Mouse (Mus musculus) hindbrain, embryonic 12.5 days (tissue): ENCODE data around the gene Hmga2. TPM values are rescaled to one million over a fixed set of nuclear protein-coding genes. Genes with fewer than 3 reads are reported as not detected.

Experiments used
- ATAC-seq: fragments of 200-750 bp; cut with Nextera tagmentation; 2 replicates; pipeline ENCODE4 v1.8.0; 2017; ENCODE audit warnings: moderate TSS enrichment; ENCODE audit not compliant: low FRiP score
- H3K27ac ChIP-seq: fragments of 300-500 bp; sonication (generic); 2 replicates; pipeline ENCODE4 v1.5.1; 2016; ENCODE audit warnings: mild to moderate bottlenecking
- H3K27me3 ChIP-seq: fragments of 300-500 bp; sonication (generic); 2 replicates; pipeline ENCODE4 v1.6.1; 2016; ENCODE audit warnings: mild to moderate bottlenecking
- H3K36me3 ChIP-seq: fragments of 300-500 bp; sonication (generic); 2 replicates; pipeline ENCODE4 v1.6.1; 2016; ENCODE audit warnings: mild to moderate bottlenecking
- H3K4me1 ChIP-seq: fragments of 300-500 bp; sonication (generic); 2 replicates; pipeline ENCODE4 v1.6.1; 2016
- H3K4me2 ChIP-seq: fragments of 300-500 bp; sonication (generic); replicated peaks from 2 replicates; pipeline ENCODE4 v1.6.1; 2016; ENCODE audit warnings: mild to moderate bottlenecking
- H3K4me3 ChIP-seq: fragments of 300-500 bp; sonication (generic); 2 replicates; pipeline ENCODE4 v1.5.1; 2016; ENCODE audit warnings: mild to moderate bottlenecking
- H3K9ac ChIP-seq: fragments of 300-500 bp; sonication (generic); 2 replicates; pipeline ENCODE4 v1.6.1; 2016; ENCODE audit warnings: mild to moderate bottlenecking, moderate library complexity
- H3K9me3 ChIP-seq: fragments of 300-500 bp; sonication (generic); replicated peaks from 2 replicates; pipeline ENCODE4 v1.6.1; 2016; ENCODE audit warnings: mild to moderate bottlenecking
- WGBS: fragments of 180-500 bp; shearing (Covaris S2); methylation state at CpG from one replicate; pipeline ENCODE4 v1.1.7; 2016; 5-methylcytosine and 5-hydroxymethylcytosine counted together
- polyA plus RNA-seq: library from polyadenylated mRNA; unstranded; fragments of >200 nt; fragmentation: Nextera tagmentation; extraction: Ambion mirVana; gene quantifications from 2 replicates; pipeline ENCODE4 v1.2.1, GENCODE M21; 2016

Hmga2 gene
- polyA plus RNA-seq, 1 experiment from 2014 or later, result 26.5 TPM

DNA sequence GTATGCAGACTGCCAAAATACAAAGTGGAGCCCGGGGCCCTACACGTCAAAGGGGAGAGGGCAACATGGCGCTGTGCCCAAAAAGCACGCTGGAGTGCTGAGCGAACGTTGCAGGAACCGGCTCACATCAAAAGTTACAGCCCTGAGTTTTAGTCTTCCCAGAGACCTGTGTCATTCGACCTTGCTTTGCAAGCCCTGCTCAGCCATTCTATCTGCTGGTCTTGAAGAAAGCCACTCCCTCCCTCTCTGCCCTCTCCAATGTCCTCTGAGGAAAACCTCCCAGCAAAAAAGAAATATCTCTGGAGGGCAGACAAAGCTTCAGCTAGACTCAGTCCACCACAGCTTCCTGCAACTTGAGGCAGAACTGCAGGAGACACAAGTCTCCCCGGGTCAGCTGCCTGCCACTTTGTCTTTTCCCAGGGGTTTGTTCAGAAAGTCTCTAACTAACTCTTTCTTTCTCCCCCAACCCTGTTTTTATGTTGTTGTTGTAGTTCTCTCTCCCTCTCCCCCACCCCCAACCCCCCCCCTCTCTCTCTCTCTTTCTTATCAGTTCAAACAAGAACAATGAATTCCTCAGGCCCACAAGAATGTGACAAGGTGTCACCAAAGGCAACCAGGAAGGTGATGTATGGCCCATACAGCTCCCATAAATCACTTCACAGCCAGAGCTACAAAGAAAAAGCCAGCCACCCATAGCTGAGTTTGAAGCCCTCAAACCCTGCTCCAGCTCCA lies 43.4 kb downstream of the Hmga2 start:
- 0 out of 2 replicates have a peak overlapping the region, but pooled peaks have one; percentile 23 for H3K9ac ChIP-seq
- H3K4me2 ChIP-seq, result no peak overlapping the region
- H3K9me3 ChIP-seq, result no peaks in the 10 kb centered on the region
- WGBS, result 38% methylated on average over 9 of the region's 9 CpGs
- H3K36me3 ChIP-seq, result no peaks in the 10 kb centered on the region
- ATAC-seq, result no peak
- H3K27me3 ChIP-seq, result no peaks in the 10 kb centered on the region
- peaks cover 33% of the 10 kb centered on the region for H3K4me1 ChIP-seq
- H3K4me3 ChIP-seq, result no peak overlapping the region
- peak overlapping the region; percentile 35; the same call in 1 of the 2 replicates for H3K27ac ChIP-seq

DNA sequence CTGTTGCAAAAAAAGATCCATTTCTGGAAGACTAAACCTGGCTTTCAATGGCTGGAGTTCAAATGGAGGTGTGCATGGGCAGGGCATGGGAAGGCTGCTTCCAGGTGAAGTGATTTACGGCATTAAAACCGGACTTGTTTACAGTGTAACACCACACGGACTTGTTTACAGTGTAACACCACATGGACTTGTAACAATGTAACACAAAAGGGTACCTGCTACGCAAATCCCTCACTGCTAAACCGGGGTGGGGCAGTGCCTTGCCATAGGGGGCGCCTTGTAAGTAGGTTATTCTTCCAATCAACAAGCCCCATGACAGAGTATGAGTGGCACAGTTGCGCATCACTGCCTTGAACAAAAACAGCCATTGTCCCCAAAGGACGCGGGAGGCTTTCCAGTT lies 44.2 kb downstream of the Hmga2 start:
- WGBS, result 66% methylated on average over 9 of the region's 9 CpGs
- ATAC-seq, result no peak
- Histone ChIP-seq H3K4me2 (no peak overlapping the region), H3K9ac (no peak overlapping the region), H3K4me3 (no peak overlapping the region), H3K36me3 (no peaks in the 10 kb centered on the region), H3K27ac (0 out of 2 replicates have a peak overlapping the region, but pooled peaks have one; percentile 23), H3K27me3 (no peaks in the 10 kb centered on the region), H3K4me1 (peaks cover 38% of the 10 kb centered on the region), H3K9me3 (no peaks in the 10 kb centered on the region)

- peaks cover 43% of the 10 kb centered on the region for H3K4me1 ChIP-seq
Observed at GRCm38 (mm10) chr10:120431435-120431834, 44.8 kb downstream of the Hmga2 start.

DNA sequence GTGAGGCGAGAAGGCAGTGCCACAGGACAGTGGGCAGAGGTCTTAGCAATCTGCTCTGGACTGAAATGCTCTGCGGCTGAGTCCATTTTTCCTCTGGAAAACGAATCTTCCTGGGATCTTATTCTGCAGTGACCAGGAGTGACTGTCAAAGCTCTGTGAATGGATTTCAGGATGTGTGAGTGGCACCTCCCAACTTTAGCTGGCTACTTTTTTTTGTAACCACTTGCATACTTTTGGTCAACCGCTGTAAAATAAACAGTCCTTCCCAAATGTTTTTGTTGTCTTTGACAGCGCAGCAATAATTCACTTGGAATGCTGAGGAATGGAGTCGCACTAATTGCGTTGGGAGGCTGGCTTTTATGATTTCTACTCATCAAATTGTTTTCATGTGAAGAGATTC lies 45.8 kb downstream of the Hmga2 start:
- 68% methylated on average over 7 of the region's 7 CpGs for WGBS
- H3K4me1 ChIP-seq, result peaks cover 50% of the 10 kb centered on the region
- no peak overlapping the region for H3K27ac ChIP-seq
- no peak overlapping the region for H3K4me3 ChIP-seq
- no peak overlapping the region for H3K9ac ChIP-seq
- H3K27me3 ChIP-seq, result no peaks in the 10 kb centered on the region
- no peak for ATAC-seq
- no peaks in the 10 kb centered on the region for H3K36me3 ChIP-seq
- H3K9me3 ChIP-seq, result no peaks in the 10 kb centered on the region
- no peak overlapping the region for H3K4me2 ChIP-seq

More at GRCm38 (mm10) chr10:120431435-120431834, 44.8 kb downstream of the Hmga2 start:
- Histone ChIP-seq H3K4me2 (no peak overlapping the region), H3K9ac (no peak overlapping the region), H3K9me3 (no peaks in the 10 kb centered on the region), H3K27me3 (no peaks in the 10 kb centered on the region), H3K27ac (no peak overlapping the region), H3K36me3 (no peaks in the 10 kb centered on the region), H3K4me3 (no peak overlapping the region)
- WGBS, result 71% methylated on average over 2 of the region's 2 CpGs
- no peak for ATAC-seq

DNA sequence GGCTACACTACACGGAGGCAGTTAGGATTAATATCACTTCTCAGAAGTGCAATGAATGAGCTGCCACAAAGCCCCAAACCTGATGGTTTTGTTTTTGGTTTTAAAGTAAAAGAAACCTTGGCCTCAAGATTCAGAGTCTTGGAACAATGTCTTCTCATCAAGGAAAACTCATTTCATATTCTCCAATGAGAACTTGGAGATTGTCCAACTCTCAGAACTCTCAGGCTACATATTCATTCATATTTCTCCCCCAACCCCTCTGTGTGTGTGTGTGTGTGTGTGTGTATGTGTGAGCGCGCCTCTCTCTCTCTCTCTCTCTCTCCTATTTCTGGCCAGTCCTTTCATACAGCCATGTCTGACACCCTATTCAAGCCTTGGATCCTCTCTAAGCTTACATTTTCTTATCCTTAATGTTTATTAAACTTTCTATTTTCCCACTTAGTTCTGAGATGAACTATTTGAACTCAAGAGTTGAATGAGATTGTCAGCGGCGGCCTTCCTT lies 46.5 kb downstream of the Hmga2 start:
- H3K27me3 ChIP-seq, result no peaks in the 10 kb centered on the region
- H3K4me1 ChIP-seq, result peaks cover 50% of the 10 kb centered on the region
- no peaks in the 10 kb centered on the region for H3K9me3 ChIP-seq
- no peak for ATAC-seq
- H3K4me3 ChIP-seq, result no peak overlapping the region
- H3K9ac ChIP-seq, result no peak overlapping the region
- H3K27ac ChIP-seq, result no peak overlapping the region
- WGBS, result 78% methylated on average over 5 of the region's 5 CpGs
- H3K4me2 ChIP-seq, result no peak overlapping the region
- no peaks in the 10 kb centered on the region for H3K36me3 ChIP-seq

DNA sequence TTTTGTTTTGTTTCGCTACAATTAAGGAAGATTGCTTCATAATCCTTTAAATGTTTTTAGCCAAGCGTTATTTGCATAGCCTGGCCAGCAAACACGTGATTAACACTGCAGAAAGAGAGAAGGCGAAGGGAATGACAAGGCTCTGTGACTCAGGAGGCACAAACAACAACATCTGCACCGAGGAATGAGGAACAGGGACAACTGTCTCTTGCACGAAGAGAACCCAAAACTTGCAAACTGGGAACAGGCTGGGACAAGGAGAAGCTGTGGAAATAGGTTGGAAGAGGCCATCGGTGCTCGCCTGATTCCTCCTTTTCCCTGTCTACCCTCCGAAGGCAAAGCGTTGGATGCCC lies 47.1 kb downstream of the Hmga2 start:
- Histone ChIP-seq H3K27me3 (no peaks in the 10 kb centered on the region), H3K27ac (0 out of 2 replicates have a peak overlapping the region, but pooled peaks have one; percentile 2)
- ATAC-seq, result no peak

DNA sequence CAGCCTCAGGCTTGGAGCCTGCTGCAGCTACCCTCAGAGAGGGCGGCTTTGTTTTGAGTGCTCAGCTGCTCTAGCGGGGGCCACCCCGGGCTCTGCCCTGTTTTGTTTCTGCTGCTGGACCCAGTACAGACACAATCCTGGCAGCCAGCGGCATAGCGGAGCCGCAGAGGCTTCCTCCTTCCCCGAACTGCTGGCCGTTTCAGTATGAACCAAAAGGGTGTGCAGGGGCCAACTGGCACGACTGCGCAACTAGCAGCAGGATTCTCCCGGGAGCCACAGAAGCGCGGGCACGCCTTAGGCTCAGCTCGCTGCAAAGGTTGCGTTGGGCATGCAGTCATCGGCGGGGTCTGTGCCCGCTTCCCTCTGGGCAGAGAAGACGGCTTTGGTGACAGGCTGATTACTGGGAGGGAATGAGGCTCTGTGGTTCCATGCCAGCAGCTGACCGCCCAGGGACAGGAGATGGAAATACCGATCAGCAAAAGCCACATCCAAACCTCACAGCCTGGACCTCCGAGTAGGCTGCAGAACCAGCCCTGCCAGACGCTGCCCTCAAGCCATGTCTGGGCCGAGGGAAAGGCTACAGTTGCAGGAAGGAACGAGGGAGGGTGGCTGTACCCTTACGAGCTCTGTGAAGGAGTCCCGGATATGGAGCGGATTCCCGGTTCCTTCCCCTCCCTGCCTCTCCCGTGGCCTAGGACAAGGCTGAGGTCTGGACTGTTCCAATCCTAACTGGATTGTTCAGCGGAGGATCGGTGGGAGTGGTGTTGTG lies 47.7 kb downstream of the Hmga2 start:
- WGBS, result 72% methylated on average over 33 of the region's 33 CpGs
- H3K9ac ChIP-seq, result no peak overlapping the region
- no peak overlapping the region for H3K4me3 ChIP-seq
- no peaks in the 10 kb centered on the region for H3K27me3 ChIP-seq
- H3K27ac ChIP-seq, result 0 out of 2 replicates have a peak overlapping the region, but pooled peaks have one; percentile 2
- H3K4me1 ChIP-seq, result peaks cover 50% of the 10 kb centered on the region
- no peak overlapping the region; the same call in 1 of the 2 replicates for H3K4me2 ChIP-seq
- ATAC-seq, result no peak; the same call in 1 of the 2 replicates
- no peaks in the 10 kb centered on the region for H3K36me3 ChIP-seq
- no peaks in the 10 kb centered on the region for H3K9me3 ChIP-seq

More for the DNA sequence above, 47.1 kb downstream of the Hmga2 start:
- no peaks in the 10 kb centered on the region for H3K9me3 ChIP-seq
- H3K36me3 ChIP-seq, result no peaks in the 10 kb centered on the region
- 76% methylated on average over 10 of the region's 10 CpGs for WGBS
- peaks cover 50% of the 10 kb centered on the region for H3K4me1 ChIP-seq
- no peak overlapping the region for H3K4me2 ChIP-seq
- no peak overlapping the region for H3K9ac ChIP-seq
- no peak overlapping the region for H3K4me3 ChIP-seq

DNA sequence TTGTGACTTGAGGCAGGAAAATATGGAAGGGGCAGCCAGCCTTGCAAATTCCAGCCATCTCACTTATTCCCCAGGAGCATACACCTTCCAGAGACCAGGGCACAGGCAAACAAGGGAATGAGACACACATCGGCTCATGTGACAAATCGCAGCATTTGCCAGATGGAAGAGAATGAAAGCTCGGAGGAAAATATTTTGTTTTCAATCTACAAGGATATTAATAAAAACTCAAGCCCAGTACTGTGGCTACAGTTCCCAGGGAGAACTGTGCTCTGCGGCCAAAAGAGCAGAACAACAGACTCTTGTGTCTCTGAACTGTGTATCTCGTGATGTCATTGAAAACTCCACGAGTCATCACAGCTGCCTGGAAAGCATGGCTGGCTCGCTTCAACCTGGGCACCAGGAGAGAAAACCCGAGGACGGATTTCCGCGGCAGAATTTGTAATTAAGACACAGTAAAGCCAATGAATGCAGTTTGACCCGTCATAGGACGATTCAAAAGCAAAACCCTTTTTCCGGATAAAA lies 50.1 kb downstream of the Hmga2 start:
- ATAC-seq, result no peak
- Histone ChIP-seq H3K27me3 (no peaks in the 10 kb centered on the region), H3K4me3 (no peak overlapping the region), H3K4me2 (no peak overlapping the region), H3K9ac (no peak overlapping the region), H3K4me1 (peaks cover 48% of the 10 kb centered on the region), H3K9me3 (no peaks in the 10 kb centered on the region), H3K36me3 (no peaks in the 10 kb centered on the region), H3K27ac (no peak overlapping the region)
- 77% methylated on average over 14 of the region's 14 CpGs for WGBS

DNA sequence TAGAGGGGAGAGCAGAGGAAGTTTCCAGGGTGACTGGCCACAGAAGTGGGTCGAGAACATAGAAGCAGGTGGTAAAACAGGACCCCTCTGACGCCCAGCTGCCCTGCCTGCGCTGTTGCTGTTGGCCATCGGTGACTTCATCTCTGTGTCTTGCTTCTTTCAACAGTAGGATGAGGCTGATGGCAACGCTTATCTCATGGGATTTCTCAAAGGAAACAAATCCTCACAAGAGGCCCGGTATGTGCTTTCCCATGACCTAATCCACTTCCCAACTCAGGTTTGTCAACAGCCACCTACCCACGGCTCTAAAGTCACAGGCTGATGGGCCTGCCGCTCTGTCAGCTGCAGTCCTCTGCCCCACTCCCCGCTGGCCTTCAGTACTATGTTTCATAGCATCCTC lies 52.3 kb downstream of the Hmga2 start:
- no peak for ATAC-seq
- no peaks in the 10 kb centered on the region for H3K9me3 ChIP-seq
- WGBS, result 80% methylated on average over 9 of the region's 9 CpGs

GRCm38 (mm10) chr10:120423256-120423655 lies 53.0 kb downstream of the Hmga2 start:
- H3K27ac ChIP-seq, result no peak overlapping the region
- H3K4me1 ChIP-seq, result peaks cover 54% of the 10 kb centered on the region
- H3K36me3 ChIP-seq, result no peaks in the 10 kb centered on the region
- no peak overlapping the region for H3K4me2 ChIP-seq
- no peaks in the 10 kb centered on the region for H3K9me3 ChIP-seq
- H3K4me3 ChIP-seq, result no peak overlapping the region
- no peak overlapping the region for H3K9ac ChIP-seq
- 78% methylated on average over 7 of the region's 7 CpGs for WGBS
- H3K27me3 ChIP-seq, result no peaks in the 10 kb centered on the region
- ATAC-seq, result no peak

More for the DNA sequence above, 52.3 kb downstream of the Hmga2 start:
- Histone ChIP-seq H3K4me1 (peaks cover 53% of the 10 kb centered on the region), H3K27ac (no peak overlapping the region), H3K4me2 (no peak overlapping the region), H3K4me3 (no peak overlapping the region), H3K9ac (no peak overlapping the region), H3K36me3 (no peaks in the 10 kb centered on the region), H3K27me3 (no peaks in the 10 kb centered on the region)

GRCm38 (mm10) chr10:120422820-120423219 lies 53.4 kb downstream of the Hmga2 start:
- Histone ChIP-seq H3K4me2 (no peak overlapping the region), H3K27ac (0 out of 2 replicates have a peak overlapping the region, but pooled peaks have one; percentile 7), H3K9ac (no peak overlapping the region), H3K4me3 (no peak overlapping the region), H3K27me3 (no peaks in the 10 kb centered on the region), H3K4me1 (peaks cover 57% of the 10 kb centered on the region), H3K9me3 (no peaks in the 10 kb centered on the region), H3K36me3 (no peaks in the 10 kb centered on the region)
- 49% methylated on average over 4 of the region's 4 CpGs for WGBS
- ATAC-seq, result 0 out of 2 replicates have a peak, but pooled peaks have one; percentile 2

- H3K4me2 ChIP-seq, result no peak overlapping the region
- no peaks in the 10 kb centered on the region for H3K36me3 ChIP-seq
- 45% methylated on average over 10 of the region's 10 CpGs for WGBS
- H3K9me3 ChIP-seq, result no peaks in the 10 kb centered on the region
- no peak overlapping the region for H3K9ac ChIP-seq
- no peak for ATAC-seq
- peaks cover 59% of the 10 kb centered on the region for H3K4me1 ChIP-seq
- no peak overlapping the region for H3K27ac ChIP-seq
- no peak overlapping the region for H3K4me3 ChIP-seq
- no peaks in the 10 kb centered on the region for H3K27me3 ChIP-seq
Observed at GRCm38 (mm10) chr10:120422050-120422449, 54.2 kb downstream of the Hmga2 start.
